Mouse (Mus musculus) small intestine, adult 10 weeks (tissue): ENCODE results near the gene Gm14393. TPM values are rescaled to one million over a fixed set of nuclear protein-coding genes. Genes with fewer than 3 reads are reported as not detected.

Source experiments
- polyA plus RNA-seq: library from polyadenylated mRNA; stranded (reverse); fragments of 350-450 nt; fragmentation: Illumina TruSeq; extraction: RNeasy Lipid Tissue Mini Kit (QIAGEN cat#74804); gene quantifications from one replicate; pipeline ENCODE4 v1.2.3, GENCODE M21; 2014; ENCODE audit warnings: low replicate concordance

Gene Gm14393
- polyA plus RNA-seq = 2.5 TPM

DNA sequence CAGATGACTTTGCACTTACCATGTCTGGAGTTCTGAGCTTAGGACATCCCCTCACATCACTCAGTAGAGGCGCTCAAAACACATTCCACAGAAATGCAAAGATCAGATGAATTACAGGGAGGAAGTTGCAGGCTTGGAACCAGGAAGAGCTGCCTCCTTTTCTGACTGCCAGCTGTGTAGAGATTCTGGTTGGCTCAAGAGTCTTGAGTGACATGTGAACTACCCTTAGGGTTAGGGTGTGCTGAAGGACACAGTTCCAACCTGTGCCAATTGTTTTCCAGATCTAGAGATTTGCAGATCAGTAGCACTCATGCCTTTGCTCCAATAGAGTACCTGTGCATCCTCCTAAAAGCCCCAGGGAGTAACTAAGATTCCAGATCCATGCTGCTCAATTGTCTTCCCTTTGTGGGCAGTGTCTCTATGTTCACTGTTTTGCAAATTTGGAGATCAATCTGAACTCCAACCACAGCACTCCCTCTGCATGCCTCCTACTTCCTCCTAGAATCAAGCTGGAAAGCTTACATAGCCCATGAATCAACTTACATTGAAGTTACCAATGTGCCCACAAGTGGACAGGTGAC, at the start of gene Gm14393:
Gene Gm14393, minus strand, starts transcription at position 101 of the 581 bp plus-strand sequence.

Other genes starting within 250 kb of the Gm14393 start
- not detected for gene Gm14444, start 57.5 kb downstream of the Gm14393 start, polyA plus RNA-seq
- gene Gm14399, start 74.2 kb upstream of the Gm14393 start, polyA plus RNA-seq = 27.7 TPM
- gene Gm14443, start 108.1 kb upstream of the Gm14393 start, polyA plus RNA-seq = 1.7 TPM
- 24.2 TPM for gene Gm14391, start 139.1 kb upstream of the Gm14393 start, polyA plus RNA-seq
- gene Gm14440, start 207.3 kb upstream of the Gm14393 start, polyA plus RNA-seq = 33.0 TPM